Mouse (Mus musculus) olfactory bulb, adult 2 months (tissue): ENCODE measurements around the gene Sdhb. TPM values are rescaled to one million over a fixed set of nuclear protein-coding genes. Genes with fewer than 3 reads are reported as not detected.

Experiments used
- H3K27ac ChIP-seq: fragments of 200-500 bp; 2 replicates; pipeline ENCODE4 v1.5.1; 2012; ENCODE audit warnings: low read depth, low read length; ENCODE audit not compliant: insufficient read depth
- H3K4me1 ChIP-seq: fragments of 200-500 bp; 2 replicates; pipeline ENCODE4 v1.6.1; 2012; ENCODE audit warnings: low read length; ENCODE audit not compliant: control insufficient read depth, insufficient read depth
- H3K4me3 ChIP-seq: fragments of 200-500 bp; 2 replicates; pipeline ENCODE4 v1.5.1; 2012; ENCODE audit warnings: mild to moderate bottlenecking, low read depth, low read length, moderate library complexity; ENCODE audit not compliant: insufficient read depth
- CTCF ChIP-seq: fragments of 200-500 bp; IDR thresholded peaks from 2 replicates; pipeline ENCODE4 v1.5.1; 2012; ENCODE audit warnings: low read depth, mild to moderate bottlenecking, low read length, moderate library complexity; ENCODE audit not compliant: insufficient read depth
- POLR2A ChIP-seq: fragments of 200-500 bp; IDR thresholded peaks from 2 replicates; pipeline ENCODE4 v1.6.1; 2012; ENCODE audit warnings: mild to moderate bottlenecking, low read depth, low read length, moderate library complexity; ENCODE audit not compliant: insufficient read depth
- WGBS: fragments of 180-500 bp; shearing (Covaris S2); methylation state at CpG from one replicate; pipeline ENCODE4 v1.1.7; 2018; 5-methylcytosine and 5-hydroxymethylcytosine counted together
- polyA plus RNA-seq: library from polyadenylated mRNA; stranded (reverse); fragments of >200 nt; gene quantifications from 2 replicates; pipeline ENCODE4 v1.2.4, GENCODE M21; 2012; ENCODE audit warnings: low replicate concordance; ENCODE audit not compliant: missing spikeins, insufficient read depth, insufficient read length

Sdhb gene
- polyA plus RNA-seq, 1 experiment = not detected

DNA sequence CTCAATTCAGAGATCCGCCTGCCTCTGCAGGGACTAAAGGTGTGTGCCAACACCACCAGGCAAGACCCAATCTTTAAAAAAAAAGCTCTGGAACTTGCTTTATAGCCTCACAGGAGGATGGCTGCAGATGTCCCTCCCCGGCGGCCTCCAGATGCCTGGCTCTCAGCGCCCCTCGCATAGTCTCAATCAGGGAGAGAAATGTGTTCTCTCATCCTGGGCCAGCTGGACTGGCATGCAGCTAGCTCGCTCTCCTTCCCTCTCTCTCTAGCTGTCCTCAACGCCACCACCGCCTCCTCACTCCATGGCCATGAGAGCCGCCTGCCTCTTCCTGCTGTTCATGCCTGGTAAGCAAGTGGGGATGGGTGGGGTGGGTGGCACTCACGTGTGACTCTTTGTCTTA is 51.6 kb downstream of the Sdhb start:
- no peak overlapping the region for H3K27ac ChIP-seq
- no peak for TF ChIP-seq POLR2A
- H3K4me3 ChIP-seq = no peak overlapping the region
- H3K4me1 ChIP-seq = peaks cover 32% of the 10 kb centered on the region
- WGBS = 66% methylated on average over 10 of the region's 10 CpGs

DNA sequence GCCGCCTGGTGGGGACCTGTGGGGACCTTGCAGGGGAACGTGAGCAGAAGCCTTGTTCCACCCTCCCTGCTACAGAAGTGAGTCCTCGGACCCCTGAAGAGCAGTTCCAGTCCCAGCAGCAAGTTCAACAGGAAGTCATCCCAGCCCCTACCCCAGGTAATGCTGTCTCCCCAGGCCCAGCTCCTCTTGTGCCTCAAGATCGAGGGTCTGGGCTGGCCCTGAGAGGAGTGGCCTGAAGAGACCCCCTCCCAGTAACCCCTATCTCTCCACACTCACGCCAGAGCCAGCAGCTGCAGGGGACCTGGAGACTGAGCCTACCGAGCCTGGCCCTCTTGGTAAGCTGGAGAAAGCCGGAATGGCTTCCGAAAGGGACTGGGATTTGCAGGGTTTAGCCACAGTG is 53.1 kb downstream of the Sdhb start:
- Histone ChIP-seq H3K4me1 (peaks cover 32% of the 10 kb centered on the region), H3K4me3 (no peak overlapping the region), H3K27ac (no peak overlapping the region)
- TF ChIP-seq CTCF (no peak), POLR2A (no peak)
- WGBS = 76% methylated on average over 8 of the region's 8 CpGs

DNA sequence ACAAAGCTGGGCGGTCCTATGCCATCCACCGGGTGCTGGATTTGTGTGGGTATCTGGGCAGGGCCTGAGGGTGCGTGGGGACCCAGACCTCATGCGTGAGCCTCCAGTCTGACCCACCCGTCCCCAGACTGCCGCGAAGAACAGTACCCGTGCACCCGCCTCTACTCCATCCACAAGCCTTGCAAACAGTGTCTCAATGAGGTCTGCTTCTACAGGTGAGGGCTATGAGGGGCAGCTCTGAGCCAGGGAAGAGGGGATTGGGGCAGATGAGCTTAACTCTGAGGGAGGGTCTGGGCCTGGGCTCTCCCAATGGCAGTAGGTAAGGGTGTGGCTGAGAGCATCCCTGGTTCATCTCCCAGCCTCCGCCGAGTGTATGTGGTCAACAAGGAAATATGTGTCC is 53.9 kb downstream of the Sdhb start:
- WGBS = 89% methylated on average over 11 of the region's 11 CpGs

DNA sequence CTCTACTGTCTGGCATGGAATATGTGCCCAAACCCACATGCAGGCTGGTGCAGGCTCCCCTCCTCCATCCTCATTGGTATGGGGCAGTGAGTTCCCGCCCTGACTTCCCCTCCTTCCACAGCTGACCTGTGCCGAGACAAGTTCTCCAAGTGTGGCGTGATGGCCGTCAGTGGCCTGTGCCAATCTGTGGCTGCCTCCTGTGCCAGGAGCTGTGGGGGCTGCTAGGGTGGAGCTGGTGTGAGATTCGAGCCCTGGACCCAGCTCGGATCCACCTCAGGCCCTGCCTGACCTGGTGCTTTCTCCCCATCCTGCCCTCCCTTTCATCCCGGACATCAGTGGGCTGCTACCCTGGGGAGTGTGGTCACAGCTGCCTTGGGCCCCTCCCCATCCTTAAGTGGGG is 54.4 kb downstream of the Sdhb start:
- WGBS = 64% methylated on average over 7 of the region's 7 CpGs
- TF ChIP-seq POLR2A = no peak
- no peak for TF ChIP-seq CTCF
- H3K4me3 ChIP-seq = no peak overlapping the region
- peaks cover 29% of the 10 kb centered on the region for H3K4me1 ChIP-seq
- no peak overlapping the region for H3K27ac ChIP-seq

More for the DNA sequence above, 53.9 kb downstream of the Sdhb start:
- no peak overlapping the region for H3K4me3 ChIP-seq
- TF ChIP-seq POLR2A = no peak
- no peak for TF ChIP-seq CTCF
- H3K27ac ChIP-seq = no peak overlapping the region
- H3K4me1 ChIP-seq = peaks cover 32% of the 10 kb centered on the region

DNA sequence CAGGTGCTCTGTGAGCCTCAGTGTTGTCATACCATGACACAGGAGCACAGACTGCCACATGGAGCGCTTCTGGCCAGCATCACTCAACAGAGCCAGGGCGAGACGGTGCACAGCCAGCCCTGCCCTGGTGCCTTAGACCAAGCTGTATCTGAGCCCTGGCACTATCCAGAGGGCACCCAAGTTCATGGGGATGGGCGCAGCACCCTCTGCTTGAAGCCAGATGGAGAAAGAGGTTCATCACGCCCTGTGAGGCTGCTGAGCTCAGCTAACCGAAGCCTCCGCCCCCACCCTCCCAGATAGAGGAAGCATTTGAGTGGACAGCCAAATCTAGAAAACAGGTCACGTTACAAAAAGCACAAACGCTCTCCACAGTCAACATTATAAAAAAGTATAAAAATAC is 55.3 kb downstream of the Sdhb start:
- 60% methylated on average over 9 of the region's 9 CpGs for WGBS
- Histone ChIP-seq H3K4me1 (peaks cover 29% of the 10 kb centered on the region), H3K27ac (no peak overlapping the region), H3K4me3 (no peak overlapping the region)
- no peak for TF ChIP-seq POLR2A
- no peak for TF ChIP-seq CTCF

DNA sequence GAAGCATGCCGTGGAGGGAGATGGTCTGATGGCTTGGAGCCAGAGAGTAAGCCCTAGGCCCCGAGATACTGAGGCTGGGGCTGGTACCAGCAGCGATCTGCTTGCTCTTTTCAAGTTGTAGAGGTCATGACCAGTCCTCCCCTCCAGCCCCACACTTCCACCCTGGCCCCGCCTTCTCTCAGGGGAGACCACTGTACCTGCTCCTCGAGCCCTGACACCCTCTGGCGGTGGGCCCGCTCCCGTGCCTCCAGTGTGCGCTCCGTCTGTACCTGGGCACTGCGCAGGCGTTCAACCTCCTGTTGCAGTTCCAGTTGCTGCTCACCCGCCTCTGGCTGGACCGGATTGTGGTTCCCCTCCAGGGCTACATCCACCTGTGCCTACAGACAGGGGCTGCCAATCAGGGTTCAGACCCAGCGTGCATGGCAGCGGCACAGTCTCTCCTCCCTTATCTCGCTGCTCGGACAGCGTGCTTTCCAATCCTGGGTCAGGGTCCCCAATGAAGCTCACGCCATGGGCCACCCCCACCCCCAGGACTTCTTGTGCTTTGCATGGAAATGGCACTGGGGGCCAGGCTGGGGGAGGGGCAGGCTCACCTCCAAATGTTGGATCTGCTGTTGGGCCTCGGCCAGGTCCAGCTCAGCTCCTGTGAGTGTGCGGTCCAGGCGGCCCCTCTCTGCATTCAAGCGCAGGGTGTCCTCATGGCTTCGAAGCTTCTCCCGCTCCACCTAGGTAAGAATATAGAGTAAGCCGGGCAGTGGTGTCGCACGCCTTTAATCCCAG is 56.8 kb downstream of the Sdhb start:
- H3K4me3 ChIP-seq = no peak overlapping the region
- no peak overlapping the region for H3K27ac ChIP-seq
- H3K4me1 ChIP-seq = peaks cover 21% of the 10 kb centered on the region
- TF ChIP-seq POLR2A (no peak), CTCF (no peak)
- WGBS = 90% methylated on average over 29 of the region's 29 CpGs

DNA sequence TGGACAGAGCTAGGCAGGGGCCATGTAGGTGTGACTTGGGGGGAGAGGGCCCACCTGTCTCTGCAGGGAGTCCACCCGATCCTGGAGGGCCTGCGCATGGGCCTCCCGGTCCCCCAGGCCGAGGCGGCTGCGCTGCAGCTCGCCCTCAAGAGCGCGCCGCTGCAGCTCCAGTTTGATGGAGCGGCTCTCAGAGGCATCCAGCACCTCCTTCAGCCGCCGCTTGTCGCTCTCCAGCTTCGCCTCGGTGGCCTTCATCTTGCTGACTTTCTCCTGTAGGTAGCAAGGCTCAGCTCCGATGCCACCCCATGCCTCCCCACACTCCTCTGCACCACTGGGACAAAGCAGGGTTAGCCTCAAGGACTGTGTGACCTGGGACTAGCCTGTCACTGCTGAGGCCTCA is 59.2 kb downstream of the Sdhb start:
- Histone ChIP-seq H3K27ac (no peak overlapping the region), H3K4me1 (peaks cover 27% of the 10 kb centered on the region), H3K4me3 (no peak overlapping the region)
- TF ChIP-seq POLR2A (peak; percentile 11; the same call in 1 of the 2 replicates), CTCF (no peak)
- WGBS = 80% methylated on average over 17 of the region's 17 CpGs

DNA sequence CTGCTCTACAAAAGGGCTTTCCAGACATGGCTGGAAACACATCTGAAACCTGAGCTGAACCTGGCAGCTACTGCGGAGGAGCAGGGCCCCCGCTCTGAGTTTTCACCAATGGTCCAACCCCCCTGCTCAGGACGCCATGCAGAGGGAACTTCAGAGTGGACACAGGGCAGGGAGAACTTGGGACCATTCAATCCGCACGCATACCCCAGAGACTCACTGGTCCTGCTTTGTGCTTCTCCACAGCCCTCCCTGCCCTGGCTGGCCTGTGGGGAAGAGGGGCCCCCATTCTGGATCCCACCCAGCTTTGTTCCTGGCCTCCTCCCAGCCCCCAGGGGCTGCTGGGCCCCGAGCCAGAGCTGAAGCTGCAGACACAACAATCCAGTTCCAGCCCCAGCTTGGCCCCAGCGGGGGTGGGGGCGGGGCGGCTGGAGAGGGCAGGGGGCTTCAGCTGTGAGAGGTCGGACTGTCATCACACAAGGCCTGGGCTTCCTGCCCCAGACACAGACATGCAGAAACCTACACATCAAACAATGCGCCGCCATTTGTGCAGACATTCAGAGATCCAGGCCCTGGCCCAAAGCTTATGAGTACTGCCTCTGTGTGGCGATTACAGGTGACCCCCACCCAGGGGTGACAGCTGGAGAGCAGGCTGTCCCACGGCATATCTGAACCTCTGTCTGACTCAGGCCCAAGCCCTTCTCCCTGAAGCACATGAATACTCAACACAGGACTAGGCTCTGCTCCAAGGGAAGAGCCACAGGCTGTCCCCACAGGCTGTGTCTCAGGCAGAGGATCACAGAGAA is 60.0 kb downstream of the Sdhb start:
- peaks cover 27% of the 10 kb centered on the region for H3K4me1 ChIP-seq
- TF ChIP-seq CTCF (no peak), POLR2A (no peak)
- H3K4me3 ChIP-seq = no peak overlapping the region
- no peak overlapping the region for H3K27ac ChIP-seq
- WGBS = 34% methylated on average over 14 of the region's 14 CpGs

DNA sequence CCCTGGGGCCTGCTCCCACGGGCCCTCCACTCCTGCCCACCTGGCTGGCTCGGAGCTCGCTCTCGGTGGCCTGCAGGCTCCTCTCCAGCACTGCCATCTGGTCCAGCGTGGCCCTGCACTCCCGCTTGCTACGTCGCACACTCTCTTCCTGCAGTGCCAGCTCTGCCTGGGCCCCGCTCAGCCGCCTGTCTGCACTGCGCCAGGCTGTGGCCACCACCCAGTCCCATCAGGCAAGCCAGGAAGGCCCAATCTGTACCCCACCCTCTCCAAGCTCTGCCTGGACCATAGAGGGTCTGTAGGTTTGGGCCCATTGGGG is 60.6 kb downstream of the Sdhb start:
- Histone ChIP-seq H3K4me1 (peaks cover 24% of the 10 kb centered on the region), H3K27ac (no peak overlapping the region), H3K4me3 (no peak overlapping the region)
- TF ChIP-seq CTCF = no peak
- no peak for TF ChIP-seq POLR2A
- WGBS = 63% methylated on average over 11 of the region's 11 CpGs
